Mouse (Mus musculus): ENCODE data around the gene Fgfr2.

Gene Fgfr2

GRCm38 (mm10) chr7:132410958-132411357 is 712.2 kb downstream of the Fgfr2 start:
- in situ Hi-C loops (cut with MboI; ENCODE audit: unreplicated experiment in 2 of 2): no loop called here

DNA sequence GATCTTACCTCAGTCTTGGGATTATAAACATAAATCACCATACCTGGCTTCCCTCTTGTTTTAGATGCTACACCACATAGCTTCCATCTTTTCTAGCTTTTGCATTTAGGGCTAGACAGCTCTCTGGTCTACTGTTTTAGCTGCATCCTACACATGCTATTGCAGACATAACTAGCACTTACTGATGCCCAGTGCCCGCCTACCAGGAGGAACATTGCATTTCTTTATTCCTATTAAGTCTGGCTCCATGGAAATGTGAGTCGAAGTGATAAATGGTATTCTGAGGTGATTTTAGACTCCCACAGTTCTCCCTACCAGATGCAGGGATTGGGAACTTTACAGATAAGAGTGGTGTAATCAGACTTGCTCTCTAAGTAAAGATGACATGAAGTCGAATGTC is 713.3 kb downstream of the Fgfr2 start:
- in situ Hi-C loops (cut with MboI; ENCODE audit: unreplicated experiment in 2 of 2): loop anchor here (5.0 to 10.0 kb wide), 2 partner anchors 62 to 65 kb away; no protein-coding TSS in a partner anchor

DNA sequence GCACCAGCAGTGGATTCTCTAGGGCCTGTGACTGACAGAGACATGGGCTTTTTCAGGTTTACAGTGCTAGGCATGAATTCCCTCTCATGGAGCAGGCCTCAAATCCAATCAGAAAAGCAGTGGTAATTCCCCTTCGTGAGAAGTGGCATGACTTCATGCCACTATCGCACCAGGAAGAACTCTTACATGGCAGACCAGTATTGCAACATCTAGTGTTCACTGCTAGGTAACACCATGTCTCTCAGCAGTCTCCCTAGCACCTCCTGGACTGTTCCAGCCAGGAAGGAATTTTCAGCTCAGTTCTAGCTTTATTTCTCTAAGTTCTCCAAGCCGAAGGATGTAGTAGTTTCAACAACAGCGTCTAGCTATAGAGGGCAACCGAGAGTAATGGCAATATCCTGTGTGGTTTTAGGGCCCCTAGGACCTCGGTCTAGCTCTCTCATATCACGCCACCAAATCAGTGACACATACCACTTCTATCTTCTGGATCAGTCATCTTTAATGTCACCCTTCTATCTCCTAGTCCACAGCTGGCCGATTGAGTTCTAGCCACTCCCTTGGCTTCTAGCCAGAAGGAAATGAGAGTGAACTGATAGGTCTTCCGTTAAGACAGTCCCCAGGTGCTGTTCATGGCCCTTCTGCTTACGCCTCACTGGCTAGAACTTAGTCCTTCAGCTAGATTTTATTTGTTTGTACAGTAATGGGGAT is 720.6 kb downstream of the Fgfr2 start:
- in situ Hi-C loops (cut with MboI; ENCODE audit: unreplicated experiment in 2 of 2): loop anchor here (5.0 to 10.0 kb wide), 4 partner anchors 45 to 85 kb away; partner anchors contain the start of gene Chst15 (in 1 of the 2)

GRCm38 (mm10) chr7:132398487-132398886 is 724.7 kb downstream of the Fgfr2 start:
- in situ Hi-C loops (cut with MboI; ENCODE audit: unreplicated experiment in 2 of 2): no loop called here

DNA sequence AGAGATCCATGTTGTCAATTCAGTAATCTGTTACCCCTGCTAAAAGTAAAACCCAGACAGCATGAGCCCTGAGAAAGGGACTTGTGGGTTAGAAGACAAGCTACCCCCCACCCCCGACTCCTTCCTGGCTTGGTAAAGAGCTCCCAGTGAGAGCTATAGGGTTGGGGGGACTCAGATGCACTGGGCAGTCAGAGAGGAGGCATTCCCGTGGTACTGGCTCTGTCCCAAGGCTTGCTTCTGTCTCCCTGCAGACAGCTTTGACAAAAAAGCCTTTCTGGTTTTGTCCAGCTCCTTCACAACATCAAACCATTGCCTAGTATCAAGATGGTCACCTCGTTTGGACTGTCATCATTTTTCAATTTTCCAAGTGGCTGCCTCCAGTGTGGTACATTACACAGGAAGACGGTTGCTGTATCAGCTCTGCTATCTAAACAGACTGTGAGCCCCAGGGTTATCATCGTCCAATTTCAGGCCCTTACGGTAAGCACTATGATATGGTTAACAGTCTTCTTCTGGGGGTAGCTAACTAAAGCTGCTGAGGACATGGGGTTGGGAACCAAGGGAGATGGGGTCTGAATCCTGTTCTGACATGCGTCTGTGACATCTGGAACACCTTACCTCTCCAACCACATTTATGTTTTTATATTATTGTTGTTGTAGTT is 726.4 kb downstream of the Fgfr2 start:
- in situ Hi-C loops (cut with MboI; ENCODE audit: unreplicated experiment in 2 of 2): no loop called here

- in situ Hi-C loops (cut with MboI; ENCODE audit: unreplicated experiment in 2 of 2): no loop called here
These were observed 729.5 kb downstream of the Fgfr2 start for GRCm38 (mm10) chr7:132393582-132394175.

DNA sequence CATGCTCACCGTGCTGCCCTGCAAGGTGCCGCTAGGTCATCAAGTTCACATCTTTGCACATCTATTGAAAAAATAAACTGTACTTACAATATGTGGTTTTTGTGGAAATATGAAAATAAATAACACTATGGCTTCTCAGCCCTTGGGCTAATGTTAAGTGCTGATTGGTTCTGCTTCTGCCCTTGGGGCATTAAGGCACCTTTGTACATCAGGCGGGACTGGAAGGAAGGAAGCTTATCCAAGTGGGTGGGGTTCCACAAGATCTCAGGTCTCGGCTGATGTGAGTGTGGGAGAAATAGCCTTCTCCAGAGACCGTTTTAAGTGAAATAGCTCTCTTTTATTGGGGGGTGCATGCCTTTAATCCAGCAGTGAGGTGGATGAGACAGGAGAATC is 730.1 kb downstream of the Fgfr2 start:
- in situ Hi-C loops (cut with MboI; ENCODE audit: unreplicated experiment in 2 of 2): no loop called here

- in situ Hi-C loops (cut with MboI; ENCODE audit: unreplicated experiment in 2 of 2): no loop called here
These were observed 730.7 kb downstream of the Fgfr2 start for GRCm38 (mm10) chr7:132392233-132393013.

- in situ Hi-C loops (cut with MboI; ENCODE audit: unreplicated experiment in 2 of 2): no loop called here
These were observed 733.7 kb downstream of the Fgfr2 start for GRCm38 (mm10) chr7:132389473-132389872.

- in situ Hi-C loops (cut with MboI; ENCODE audit: unreplicated experiment in 2 of 2): no loop called here
These were observed 735.6 kb downstream of the Fgfr2 start for GRCm38 (mm10) chr7:132387507-132387906.

GRCm38 (mm10) chr7:132386316-132386715 is 736.8 kb downstream of the Fgfr2 start:
- in situ Hi-C loops (cut with MboI; ENCODE audit: unreplicated experiment in 2 of 2): no loop called here

GRCm38 (mm10) chr7:132385456-132386130 is 737.6 kb downstream of the Fgfr2 start:
- in situ Hi-C loops (cut with MboI; ENCODE audit: unreplicated experiment in 2 of 2): no loop called here

DNA sequence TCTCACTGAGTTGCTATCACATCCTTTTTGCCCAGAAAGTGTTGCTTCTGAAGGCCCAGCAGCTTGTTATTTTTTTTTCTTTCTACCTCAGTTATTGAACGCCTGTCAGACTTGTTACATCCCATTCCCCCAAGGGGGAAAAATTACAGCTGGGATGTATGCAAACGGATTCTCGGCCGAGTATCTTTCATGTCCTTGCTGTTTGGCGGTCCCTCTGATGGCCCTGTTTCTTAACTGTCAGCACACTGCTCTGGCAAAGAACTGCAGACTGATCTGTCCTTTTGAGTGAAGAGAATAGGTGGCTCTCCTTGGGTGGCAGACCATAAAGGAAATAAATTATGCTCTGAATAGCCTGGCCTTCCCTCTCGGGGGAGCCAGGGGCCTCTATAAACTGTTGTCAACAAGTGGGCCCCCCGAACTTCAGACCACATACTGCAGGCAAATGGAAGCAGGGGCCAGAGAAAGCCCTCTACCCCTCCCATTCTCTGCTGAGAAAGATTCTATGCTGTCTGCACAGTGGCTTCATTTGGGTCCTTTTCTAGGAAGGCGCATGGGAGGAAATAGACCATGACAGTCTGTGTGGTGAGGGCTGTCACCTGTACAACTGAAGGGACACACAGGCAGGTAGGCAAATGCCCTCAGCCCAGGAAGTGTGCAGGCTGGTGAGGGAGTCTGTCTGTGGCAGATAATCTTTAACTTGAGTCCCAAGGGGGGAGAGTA is 738.3 kb downstream of the Fgfr2 start:
- in situ Hi-C loops (cut with MboI; ENCODE audit: unreplicated experiment in 2 of 2): no loop called here

GRCm38 (mm10) chr7:132380634-132381336 is 742.4 kb downstream of the Fgfr2 start:
- in situ Hi-C loops (cut with MboI; ENCODE audit: unreplicated experiment in 2 of 2): no loop called here

GRCm38 (mm10) chr7:132377913-132378312 is 745.2 kb downstream of the Fgfr2 start:
- in situ Hi-C loops (cut with MboI; ENCODE audit: unreplicated experiment in 2 of 2): no loop called here

GRCm38 (mm10) chr7:132373594-132374378 is 749.4 kb downstream of the Fgfr2 start:
- in situ Hi-C loops (cut with MboI; ENCODE audit: unreplicated experiment in 2 of 2): no loop called here

DNA sequence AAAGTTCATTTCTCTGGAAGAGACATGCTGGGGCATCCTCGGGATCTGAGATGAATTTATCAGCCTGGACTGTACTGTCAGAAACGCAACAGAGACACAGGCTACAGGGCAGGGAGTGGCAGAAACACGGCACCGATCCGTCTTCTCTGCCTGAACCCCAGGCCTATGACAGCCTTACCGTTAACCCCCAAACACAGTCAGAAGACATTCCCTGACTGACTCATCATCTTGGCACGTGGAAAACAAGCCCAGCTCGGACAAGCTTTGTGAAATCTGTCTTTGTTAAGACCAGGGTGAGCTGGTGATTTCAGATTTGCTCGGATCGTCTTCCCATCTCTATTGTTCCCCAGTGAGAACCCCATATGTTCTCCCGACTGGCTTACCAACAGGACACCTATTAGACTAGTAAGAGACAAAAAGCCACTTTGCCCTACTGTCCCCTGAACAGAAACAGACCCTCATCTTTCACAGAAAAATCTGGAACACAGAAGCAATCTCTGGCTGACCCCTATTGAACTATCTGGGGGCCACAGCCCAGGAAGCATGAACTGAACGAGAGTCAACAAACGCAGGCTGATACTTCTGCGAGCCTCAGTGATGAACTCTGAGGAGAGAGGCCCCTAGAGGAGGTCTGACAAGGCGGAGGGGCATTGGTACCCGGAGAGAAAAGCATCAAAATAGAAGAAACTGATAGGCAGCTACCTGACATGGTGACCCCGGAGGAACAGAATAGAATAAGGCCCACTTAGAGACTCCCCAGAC is 750.2 kb downstream of the Fgfr2 start:
- in situ Hi-C loops (cut with MboI; ENCODE audit: unreplicated experiment in 2 of 2): no loop called here

GRCm38 (mm10) chr7:132371832-132372231 is 751.3 kb downstream of the Fgfr2 start:
- in situ Hi-C loops (cut with MboI; ENCODE audit: unreplicated experiment in 2 of 2): no loop called here
